Mouse (Mus musculus) forebrain, embryonic 10.5 days (tissue): ENCODE results near the gene Tmem236. TPM values are rescaled to one million over a fixed set of nuclear protein-coding genes. Genes with fewer than 3 reads are reported as not detected.
A peak's percentile ranks its signal among the peaks of the same experiment; 100 is the strongest.

Experiments
- DNase-seq: peaks from one replicate; pipeline ENCODE4 v3.0.0-alpha.2; 2017; ENCODE audit warnings: low spot score; ENCODE audit errors: extremely low spot score
- H3K27ac ChIP-seq: fragments of 300-500 bp; sonication (generic); 2 replicates; pipeline ENCODE4 v1.5.1; 2016; ENCODE audit warnings: mild to moderate bottlenecking
- H3K27me3 ChIP-seq: fragments of 300-500 bp; sonication (generic); 2 replicates; pipeline ENCODE4 v1.6.1; 2016; ENCODE audit warnings: mild to moderate bottlenecking; ENCODE audit not compliant: poor library complexity, severe bottlenecking
- H3K36me3 ChIP-seq: fragments of 300-500 bp; sonication (generic); replicated peaks from 2 replicates; pipeline ENCODE4 v1.6.1; 2016; ENCODE audit warnings: mild to moderate bottlenecking, moderate library complexity
- H3K4me1 ChIP-seq: fragments of 300-500 bp; sonication (generic); 2 replicates; pipeline ENCODE4 v1.6.1; 2016
- H3K4me3 ChIP-seq: fragments of 300-500 bp; sonication (generic); 2 replicates; pipeline ENCODE4 v1.5.1; 2016; ENCODE audit warnings: mild to moderate bottlenecking, moderate library complexity
- H3K9me3 ChIP-seq: fragments of 300-500 bp; sonication (generic); 2 replicates; pipeline ENCODE4 v1.6.1; 2016; ENCODE audit warnings: mild to moderate bottlenecking, moderate library complexity
- WGBS: fragments of 180-500 bp; shearing (Covaris S2); methylation state at CpG from one replicate; pipeline ENCODE4 v1.1.7; 2016; 5-methylcytosine and 5-hydroxymethylcytosine counted together
- microRNA counts: library from miRNA; unstranded; fragments of <30 nt; microRNA quantifications from one replicate; lab custom pipeline; 2017
- microRNA-seq: library from miRNA; unstranded; fragments of <30 nt; microRNA quantifications from one replicate; pipeline ENCODE4, GENCODE M21; 2017
- polyA plus RNA-seq: library from polyadenylated mRNA; unstranded; fragments of >200 nt; fragmentation: Nextera tagmentation; extraction: Ambion mirVana; gene quantifications from 2 replicates; pipeline ENCODE4 v1.2.1, GENCODE M21; 2016

Gene Tmem236
- polyA plus RNA-seq, 1 experiment from 2014 or later, result not detected

DNA sequence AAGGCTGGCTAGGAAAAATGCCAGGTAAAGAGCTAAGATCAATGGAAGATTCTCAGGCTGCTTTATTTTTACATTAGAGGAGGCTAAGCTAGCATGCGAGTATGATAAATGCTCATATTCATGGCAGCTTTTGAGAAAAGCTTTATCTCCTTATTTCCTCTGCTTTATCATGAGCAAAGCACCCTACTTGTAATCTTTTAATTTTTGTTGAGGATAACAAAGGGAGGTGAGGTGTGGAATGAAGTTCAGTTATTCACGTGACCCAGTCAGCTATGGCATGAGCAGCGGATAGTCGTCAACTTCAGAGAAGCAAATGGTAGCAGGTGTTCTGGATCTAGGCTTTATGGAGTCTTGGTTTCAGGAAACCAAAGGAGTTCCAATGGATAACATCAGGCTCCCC, 62.6 kb downstream of the Tmem236 start:
- H3K27ac ChIP-seq, result no peak overlapping the region
- H3K4me1 ChIP-seq, result no peaks in the 10 kb centered on the region
- no peak for DNase-seq
- no peaks in the 10 kb centered on the region for H3K9me3 ChIP-seq
- no peak overlapping the region for H3K4me3 ChIP-seq
- no peaks in the 10 kb centered on the region for H3K36me3 ChIP-seq
- 96% methylated on average over 4 of the region's 4 CpGs for WGBS
- no peaks in the 10 kb centered on the region for H3K27me3 ChIP-seq

DNA sequence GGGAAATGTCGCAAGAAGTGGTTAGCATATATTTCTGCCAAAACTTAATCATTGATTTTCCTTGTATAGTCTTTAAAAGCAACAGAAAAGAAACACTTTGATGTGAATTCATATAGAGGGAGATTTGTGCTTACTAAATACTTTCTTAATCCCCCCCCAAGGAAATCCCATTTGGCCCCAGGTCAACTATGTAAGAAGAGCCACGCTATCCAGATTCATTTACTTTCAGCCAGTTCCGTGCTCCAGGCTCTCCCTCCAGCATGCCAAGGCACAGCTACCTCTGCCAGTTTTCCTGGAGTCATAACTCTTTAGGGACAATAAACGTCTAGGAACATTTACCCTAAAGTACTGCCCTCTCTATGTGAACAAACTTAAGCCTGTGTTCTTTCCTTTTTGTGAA, 63.4 kb downstream of the Tmem236 start:
- Histone ChIP-seq H3K4me1 (no peaks in the 10 kb centered on the region), H3K36me3 (no peaks in the 10 kb centered on the region), H3K9me3 (no peaks in the 10 kb centered on the region), H3K27me3 (no peaks in the 10 kb centered on the region), H3K27ac (no peak overlapping the region), H3K4me3 (no peak overlapping the region)
- WGBS, result 73% methylated on average over 4 of the region's 4 CpGs
- DNase-seq, result no peak

DNA sequence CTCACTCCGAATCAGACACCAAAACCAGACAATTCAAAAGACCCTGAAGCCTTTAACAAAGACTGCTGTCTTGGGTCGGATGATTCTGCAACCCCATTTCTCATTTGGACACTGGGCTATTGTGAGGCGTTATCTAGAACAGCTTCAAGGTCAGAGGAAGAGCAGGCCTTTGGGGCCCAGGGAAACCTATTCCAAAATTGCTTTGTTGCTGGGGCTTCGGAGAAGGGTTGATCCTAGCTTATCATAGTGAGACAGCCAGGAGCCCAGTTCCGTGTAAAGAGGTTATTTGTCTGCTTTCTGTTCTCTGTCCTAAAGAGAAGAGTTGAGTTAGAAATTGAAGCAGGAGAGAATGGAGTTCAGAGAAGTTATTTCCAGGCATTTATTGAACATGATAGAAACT, 64.8 kb downstream of the Tmem236 start:
- Histone ChIP-seq H3K4me1 (no peaks in the 10 kb centered on the region), H3K27me3 (no peaks in the 10 kb centered on the region), H3K27ac (no peak overlapping the region), H3K4me3 (no peak overlapping the region), H3K9me3 (no peaks in the 10 kb centered on the region), H3K36me3 (no peaks in the 10 kb centered on the region)
- WGBS, result 78% methylated on average over 5 of the region's 5 CpGs
- no peak for DNase-seq

DNA sequence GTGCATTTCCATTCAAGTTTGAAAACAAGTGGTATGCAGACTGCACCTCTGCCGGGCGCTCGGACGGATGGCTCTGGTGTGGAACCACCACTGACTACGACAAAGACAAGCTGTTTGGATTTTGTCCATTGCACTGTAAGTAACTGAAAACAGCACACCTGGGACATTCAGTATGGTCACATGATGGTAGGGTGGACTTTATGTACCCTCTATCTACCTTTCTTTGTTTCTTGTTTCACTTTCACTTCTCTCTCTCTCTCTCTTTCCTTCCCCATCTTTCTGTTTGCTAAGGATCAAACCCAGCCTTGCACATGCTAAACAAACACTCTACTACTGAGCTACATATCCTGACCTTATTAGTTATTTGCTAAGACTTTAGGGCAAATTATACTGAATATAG, 69.8 kb downstream of the Tmem236 start:
- Histone ChIP-seq H3K27ac (no peak overlapping the region), H3K36me3 (no peaks in the 10 kb centered on the region), H3K27me3 (no peaks in the 10 kb centered on the region), H3K4me1 (no peaks in the 10 kb centered on the region), H3K4me3 (no peak overlapping the region), H3K9me3 (no peaks in the 10 kb centered on the region)
- DNase-seq, result no peak
- 88% methylated on average over 5 of the region's 5 CpGs for WGBS

DNA sequence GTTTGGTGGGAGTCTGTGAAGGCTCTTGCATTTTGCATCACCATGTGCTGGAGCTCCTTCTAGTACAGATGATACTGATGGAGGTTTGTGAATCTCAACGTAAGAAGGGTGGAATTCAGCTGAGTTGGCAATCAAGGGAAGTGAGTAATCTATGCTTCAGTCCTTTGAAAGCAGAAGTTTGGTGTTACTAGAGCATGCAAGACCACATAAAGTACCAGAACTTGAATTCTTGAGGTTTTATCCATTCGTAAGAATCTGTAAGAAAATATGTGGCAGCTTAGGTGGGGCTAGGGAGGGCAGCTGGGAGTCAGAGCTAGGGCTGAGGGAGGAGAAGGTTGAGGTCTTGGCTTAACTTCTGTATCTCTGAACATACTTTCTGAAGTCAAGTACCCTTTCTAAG, 70.3 kb downstream of the Tmem236 start:
- Histone ChIP-seq H3K4me3 (no peak overlapping the region), H3K9me3 (no peaks in the 10 kb centered on the region), H3K27ac (no peak overlapping the region), H3K4me1 (no peaks in the 10 kb centered on the region), H3K27me3 (no peaks in the 10 kb centered on the region), H3K36me3 (no peaks in the 10 kb centered on the region)
- no peak for DNase-seq
- WGBS, result 86% methylated on average over 2 of the region's 2 CpGs

DNA sequence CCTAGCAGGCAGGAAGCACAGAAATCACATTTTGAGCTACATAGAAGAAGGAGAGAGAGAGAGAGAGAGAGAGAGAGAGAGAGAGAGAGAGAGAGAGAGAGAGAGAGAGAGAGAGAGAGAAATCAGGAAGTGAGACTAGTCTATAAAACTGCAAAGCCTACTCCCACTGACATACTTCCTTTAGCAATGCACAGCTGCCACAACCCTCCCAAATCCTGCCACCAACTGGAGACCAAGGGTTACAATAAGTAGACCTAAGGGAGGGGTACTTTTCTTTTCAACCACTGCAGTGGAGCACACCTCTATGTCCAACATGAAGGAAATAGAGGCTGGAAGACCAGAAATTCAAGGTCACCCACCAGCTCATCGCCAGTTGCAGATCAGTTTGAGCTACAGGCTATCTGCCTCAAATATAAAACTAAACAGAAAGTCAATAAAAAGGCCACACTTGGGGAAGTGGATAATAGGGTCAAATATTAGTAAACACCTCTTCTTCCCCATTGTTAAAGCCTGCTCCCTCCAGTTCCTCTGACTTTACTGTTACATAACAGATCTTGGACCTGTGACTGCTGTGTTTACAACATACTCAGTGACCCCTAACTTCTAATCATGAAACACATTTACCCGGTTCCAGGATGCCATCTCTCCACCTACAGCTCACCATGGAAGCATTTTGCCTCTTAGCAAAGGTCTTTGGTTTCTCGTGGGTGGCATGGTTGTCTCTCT, 75.7 kb downstream of the Tmem236 start:
- H3K9me3 ChIP-seq, result no peaks in the 10 kb centered on the region
- no peak overlapping the region for H3K27ac ChIP-seq
- H3K4me1 ChIP-seq, result no peaks in the 10 kb centered on the region
- no peaks in the 10 kb centered on the region for H3K36me3 ChIP-seq
- no peak overlapping the region for H3K4me3 ChIP-seq
- 84% methylated on average over 3 of the region's 3 CpGs for WGBS
- DNase-seq, result no peak
- no peaks in the 10 kb centered on the region for H3K27me3 ChIP-seq

DNA sequence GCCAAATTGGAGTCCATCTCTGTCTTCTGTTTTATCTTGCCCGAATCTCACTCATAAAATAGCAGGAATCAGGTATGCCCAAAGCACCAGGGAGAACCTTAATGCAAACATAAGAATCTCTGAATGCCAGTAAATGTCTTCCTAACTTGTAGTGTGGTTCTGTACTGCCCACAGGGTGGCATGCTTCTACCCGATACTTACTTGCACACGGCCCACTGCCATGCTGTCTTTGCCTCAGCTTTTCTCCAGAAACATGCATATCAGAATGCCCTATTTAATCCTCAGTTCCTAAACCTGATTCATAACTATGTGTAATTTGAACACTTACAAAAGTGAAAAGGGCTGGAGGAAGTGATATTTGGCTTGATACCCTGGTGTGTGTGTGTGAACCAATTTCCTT, 77.6 kb downstream of the Tmem236 start:
- H3K27me3 ChIP-seq, result no peaks in the 10 kb centered on the region
- no peak for DNase-seq

DNA sequence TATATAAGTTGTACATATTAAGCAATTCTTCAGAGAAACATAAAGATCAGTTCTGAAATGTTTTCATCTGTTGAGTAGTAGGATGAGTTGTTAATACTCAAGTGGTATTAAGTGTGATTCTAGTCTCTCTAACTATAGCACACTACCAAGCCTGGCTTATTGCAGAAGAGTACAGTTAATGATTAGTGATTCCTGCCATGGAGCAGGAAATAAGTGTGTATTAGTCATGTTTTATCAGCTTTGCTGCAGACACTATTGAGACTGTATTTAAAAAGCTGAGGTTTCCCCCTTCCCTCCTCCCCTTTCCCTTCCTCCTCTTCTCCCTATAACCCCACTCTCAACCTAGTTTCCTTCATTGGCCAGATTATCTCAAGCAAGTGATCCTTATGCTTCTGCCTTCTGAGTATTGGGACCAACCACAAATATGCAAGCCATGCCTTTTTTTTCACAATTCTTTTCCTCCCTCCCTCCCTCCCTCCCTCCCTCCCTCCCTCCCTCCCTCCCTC, 84.1 kb downstream of the Tmem236 start:
- no peak overlapping the region for H3K4me3 ChIP-seq
- no peaks in the 10 kb centered on the region for H3K9me3 ChIP-seq
- H3K27me3 ChIP-seq, result no peaks in the 10 kb centered on the region
- H3K27ac ChIP-seq, result no peak overlapping the region
- no peaks in the 10 kb centered on the region for H3K4me1 ChIP-seq
- no peaks in the 10 kb centered on the region for H3K36me3 ChIP-seq
- DNase-seq, result no peak

More for the DNA sequence above, 77.6 kb downstream of the Tmem236 start:
- Histone ChIP-seq H3K4me3 (no peak overlapping the region), H3K4me1 (no peaks in the 10 kb centered on the region), H3K27ac (no peak overlapping the region), H3K36me3 (no peaks in the 10 kb centered on the region), H3K9me3 (no peaks in the 10 kb centered on the region)
- WGBS, result 79% methylated on average over 3 of the region's 3 CpGs

DNA sequence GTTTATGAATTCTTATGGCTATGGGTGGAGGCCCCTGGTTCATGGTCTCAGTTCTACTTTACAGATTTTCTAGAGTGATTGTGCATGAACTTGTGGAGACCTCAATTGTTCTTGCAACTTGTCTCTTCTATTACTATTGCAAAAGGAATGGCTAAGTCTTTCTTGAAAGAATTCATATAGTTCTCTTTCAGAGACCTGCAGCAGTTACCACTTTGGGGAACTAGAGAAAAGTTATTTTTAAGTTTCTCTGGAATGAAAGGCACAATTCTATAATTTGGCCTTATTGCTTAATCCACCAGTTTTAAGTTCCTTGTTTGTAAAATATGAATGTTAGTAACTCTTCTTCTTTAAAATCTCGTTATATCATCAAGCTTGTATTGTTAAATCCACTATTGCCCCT, 87.8 kb downstream of the Tmem236 start:
- 76% methylated on average over 1 of the region's 1 CpGs for WGBS
- no peaks in the 10 kb centered on the region for H3K36me3 ChIP-seq
- H3K27me3 ChIP-seq, result no peaks in the 10 kb centered on the region
- H3K4me1 ChIP-seq, result no peaks in the 10 kb centered on the region
- H3K9me3 ChIP-seq, result no peaks in the 10 kb centered on the region
- no peak overlapping the region for H3K27ac ChIP-seq
- no peak for DNase-seq
- no peak overlapping the region for H3K4me3 ChIP-seq

DNA sequence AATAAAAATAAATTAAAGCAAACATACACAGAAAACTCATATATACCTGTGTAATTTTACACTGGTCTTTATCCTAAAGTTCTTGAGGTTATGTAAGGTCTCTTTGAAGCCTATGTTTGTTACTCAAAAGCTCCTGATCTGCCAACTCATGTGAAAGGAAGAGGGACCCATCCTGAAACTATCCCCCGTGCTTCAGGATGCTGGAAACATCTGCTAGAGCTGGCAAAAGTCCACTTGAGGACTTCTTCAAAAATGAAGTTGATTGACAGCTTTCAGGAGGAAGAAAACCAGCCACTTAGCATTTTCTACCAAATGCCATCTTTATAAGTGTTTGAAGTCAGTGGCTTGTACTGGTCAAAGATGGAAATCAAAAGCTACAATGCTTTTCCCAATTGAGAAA, 94.8 kb downstream of the Tmem236 start:
- H3K27ac ChIP-seq, result no peak overlapping the region
- H3K9me3 ChIP-seq, result no peaks in the 10 kb centered on the region
- H3K27me3 ChIP-seq, result no peaks in the 10 kb centered on the region
- 83% methylated on average over 1 of the region's 1 CpGs for WGBS
- H3K4me3 ChIP-seq, result no peak overlapping the region
- H3K36me3 ChIP-seq, result no peaks in the 10 kb centered on the region
- H3K4me1 ChIP-seq, result no peaks in the 10 kb centered on the region
- DNase-seq, result no peak

MicroRNAs encoded within 50 kb of the gene (microRNA counts, 519-probe panel; counts per million panel counts)
- 341 counts per million, percentile 65 among the panel's probes with 10 or more counts for microRNA mmu-miR-511 (lab: Ali Mortazavi, UCI)

Small RNA genes lying within 50 kb of the gene (microRNA-seq; reads per million reads assigned to microRNA genes)
- gene Mir511, result 2.4 reads per million

Other genes starting within 250 kb of the Tmem236 start
- 39.4 and 41.4 TPM in 2 replicates for gene Hacd1, start 118.4 kb upstream of the Tmem236 start, polyA plus RNA-seq
- gene Stam, start 100.4 kb upstream of the Tmem236 start, polyA plus RNA-seq, result 82.0 and 88.9 TPM in 2 replicates
- gene Mrc1, start 54.9 kb downstream of the Tmem236 start, polyA plus RNA-seq, result 1.4 and 1.7 TPM in 2 replicates
- 0.22 and 0.41 TPM in 2 replicates for gene Slc39a12, start 213.8 kb downstream of the Tmem236 start, polyA plus RNA-seq